Mouse (Mus musculus): ENCODE results near the gene Plekho1.

- TF ChIP-seq CTCF (IDR thresholded peaks at IDR 0.05; ENCODE audit: low read depth) (no peak), EP300 (IDR thresholded peaks at IDR 0.05; ENCODE audit: low read depth) (no peak)
Measured at GRCm38 (mm10) chr3:95988969-95989368, 6.8 kb downstream of the Plekho1 start.

Measured in liver, embryonic 14.5 days (tissue).